Mouse (Mus musculus): ENCODE data around the gene Cadm1. TPM values are rescaled to one million over a fixed set of nuclear protein-coding genes. Genes with fewer than 3 reads are reported as not detected.
A peak's percentile ranks its signal among the peaks of the same experiment; 100 is the strongest.

The Cadm1 gene
- polyA plus RNA-seq (2014; fragmentation: Nextera tagmentation; extraction: Ambion mirVana): 150 and 160 TPM in 2 replicates

GRCm38 (mm10) chr9:47529602-47530450, at the start of gene Cadm1:
Gene Cadm1 (plus strand): TSS chr9:47530173.
- Histone ChIP-seq H3K4me2 (replicated peaks; ENCODE audit: low read depth, low read length) (peak within 1 kb of the TSS; percentile 88), H3K4me1 (replicated peaks; ENCODE audit: control insufficient read depth, insufficient read depth, low read length) (peaks cover 2% of the 10 kb centered on the region; the same call in 1 of the 2 replicates), H3K27ac (ENCODE audit: low read depth, low read length) (peak within 1 kb of the TSS; percentile 81), H3K4me3 (ENCODE audit: low read depth, low read length) (peak within 1 kb of the TSS; percentile 86), H3K9ac (ENCODE audit: low read depth, low read length) (peak within 1 kb of the TSS; percentile 94), H3K27me3 (ENCODE audit: control insufficient read depth, insufficient read depth, low read length) (no peaks in the 10 kb centered on the region), H3K9me3 (ENCODE audit: control insufficient read depth, low read length) (no peaks in the 10 kb centered on the region), H3K36me3 (ENCODE audit: control insufficient read depth, insufficient read depth, low read length) (no peaks in the 10 kb centered on the region)
- DNase-seq (ENCODE audit: low spot score) (peak; percentile 99), ATAC-seq (ENCODE audit: low FRiP score) (peak; percentile 95)
- under 1% methylated on average over 66 of the region's 72 CpGs for WGBS

GRCm38 (mm10) chr9:47484506-47484905, 45.5 kb upstream of the Cadm1 start:
- no peak for DNase-seq (ENCODE audit: low spot score)
- no peak for ATAC-seq (ENCODE audit: low FRiP score)

GRCm38 (mm10) chr9:47485186-47485585, 44.8 kb upstream of the Cadm1 start:
- ATAC-seq (ENCODE audit: low FRiP score): no peak
- H3K9me3 ChIP-seq (ENCODE audit: control insufficient read depth, low read length): no peaks in the 10 kb centered on the region
- H3K9ac ChIP-seq (ENCODE audit: low read depth, low read length): no peak overlapping the region
- no peaks in the 10 kb centered on the region for H3K27me3 ChIP-seq (ENCODE audit: control insufficient read depth, insufficient read depth, low read length)
- no peak for DNase-seq (ENCODE audit: low spot score)
- no peak overlapping the region for H3K27ac ChIP-seq (ENCODE audit: low read depth, low read length)
- WGBS: 65% methylated on average over 4 of the region's 4 CpGs
- no peak overlapping the region for H3K4me2 ChIP-seq (replicated peaks; ENCODE audit: low read depth, low read length)
- no peaks in the 10 kb centered on the region for H3K36me3 ChIP-seq (ENCODE audit: control insufficient read depth, insufficient read depth, low read length)
- no peaks in the 10 kb centered on the region for H3K4me1 ChIP-seq (replicated peaks; ENCODE audit: control insufficient read depth, insufficient read depth, low read length)
- H3K4me3 ChIP-seq (ENCODE audit: low read depth, low read length): no peak overlapping the region

More at GRCm38 (mm10) chr9:47484506-47484905, 45.5 kb upstream of the Cadm1 start:
- H3K4me3 ChIP-seq (ENCODE audit: low read depth, low read length): no peak overlapping the region
- no peak overlapping the region for H3K4me2 ChIP-seq (replicated peaks; ENCODE audit: low read depth, low read length)
- WGBS: 86% methylated on average over 5 of the region's 5 CpGs
- no peaks in the 10 kb centered on the region for H3K4me1 ChIP-seq (replicated peaks; ENCODE audit: control insufficient read depth, insufficient read depth, low read length)
- H3K36me3 ChIP-seq (ENCODE audit: control insufficient read depth, insufficient read depth, low read length): no peaks in the 10 kb centered on the region
- no peak overlapping the region for H3K27ac ChIP-seq (ENCODE audit: low read depth, low read length)
- no peak overlapping the region for H3K9ac ChIP-seq (ENCODE audit: low read depth, low read length)
- H3K9me3 ChIP-seq (ENCODE audit: control insufficient read depth, low read length): no peaks in the 10 kb centered on the region
- no peaks in the 10 kb centered on the region for H3K27me3 ChIP-seq (ENCODE audit: control insufficient read depth, insufficient read depth, low read length)

- H3K27ac ChIP-seq (ENCODE audit: low read depth, low read length): no peak overlapping the region
- no peaks in the 10 kb centered on the region for H3K36me3 ChIP-seq (ENCODE audit: control insufficient read depth, insufficient read depth, low read length)
- H3K4me3 ChIP-seq (ENCODE audit: low read depth, low read length): no peak overlapping the region
- H3K27me3 ChIP-seq (ENCODE audit: control insufficient read depth, insufficient read depth, low read length): no peaks in the 10 kb centered on the region
- no peaks in the 10 kb centered on the region for H3K9me3 ChIP-seq (ENCODE audit: control insufficient read depth, low read length)
- WGBS: 21% methylated on average over 3 of the region's 3 CpGs
- no peak overlapping the region for H3K4me2 ChIP-seq (replicated peaks; ENCODE audit: low read depth, low read length)
- H3K9ac ChIP-seq (ENCODE audit: low read depth, low read length): no peak overlapping the region
- no peaks in the 10 kb centered on the region for H3K4me1 ChIP-seq (replicated peaks; ENCODE audit: control insufficient read depth, insufficient read depth, low read length)
- ATAC-seq (ENCODE audit: low FRiP score): no peak
- no peak for DNase-seq (ENCODE audit: low spot score)
Measured at GRCm38 (mm10) chr9:47499761-47500160, 30.2 kb upstream of the Cadm1 start.

GRCm38 (mm10) chr9:47505956-47506355, 24.0 kb upstream of the Cadm1 start:
- ATAC-seq (ENCODE audit: low FRiP score) (no peak), DNase-seq (ENCODE audit: low spot score) (peak; percentile 17)
- Histone ChIP-seq H3K9me3 (ENCODE audit: control insufficient read depth, low read length) (no peaks in the 10 kb centered on the region), H3K27me3 (ENCODE audit: control insufficient read depth, insufficient read depth, low read length) (no peaks in the 10 kb centered on the region), H3K9ac (ENCODE audit: low read depth, low read length) (no peak overlapping the region), H3K27ac (ENCODE audit: low read depth, low read length) (no peak overlapping the region), H3K4me2 (replicated peaks; ENCODE audit: low read depth, low read length) (no peak overlapping the region), H3K4me1 (replicated peaks; ENCODE audit: control insufficient read depth, insufficient read depth, low read length) (no peaks in the 10 kb centered on the region), H3K36me3 (ENCODE audit: control insufficient read depth, insufficient read depth, low read length) (no peaks in the 10 kb centered on the region), H3K4me3 (ENCODE audit: low read depth, low read length) (no peak overlapping the region)
- 37% methylated on average over 13 of the region's 13 CpGs for WGBS

- no peak overlapping the region for H3K27ac ChIP-seq (ENCODE audit: low read depth, low read length)
- H3K4me2 ChIP-seq (replicated peaks; ENCODE audit: low read depth, low read length): no peak overlapping the region
- 93% methylated on average over 17 of the region's 17 CpGs for WGBS
- no peak for DNase-seq (ENCODE audit: low spot score)
- no peak for ATAC-seq (ENCODE audit: low FRiP score)
- H3K4me1 ChIP-seq (replicated peaks; ENCODE audit: control insufficient read depth, insufficient read depth, low read length): no peaks in the 10 kb centered on the region
- no peak overlapping the region for H3K4me3 ChIP-seq (ENCODE audit: low read depth, low read length)
- no peaks in the 10 kb centered on the region for H3K36me3 ChIP-seq (ENCODE audit: control insufficient read depth, insufficient read depth, low read length)
- H3K9ac ChIP-seq (ENCODE audit: low read depth, low read length): no peak overlapping the region
- no peaks in the 10 kb centered on the region for H3K27me3 ChIP-seq (ENCODE audit: control insufficient read depth, insufficient read depth, low read length)
- H3K9me3 ChIP-seq (ENCODE audit: control insufficient read depth, low read length): no peaks in the 10 kb centered on the region
Measured at GRCm38 (mm10) chr9:47506876-47507275, 23.1 kb upstream of the Cadm1 start.

- ATAC-seq (ENCODE audit: low FRiP score): no peak
- WGBS: 61% methylated on average over 3 of the region's 3 CpGs
- no peaks in the 10 kb centered on the region for H3K9me3 ChIP-seq (ENCODE audit: control insufficient read depth, low read length)
- H3K9ac ChIP-seq (ENCODE audit: low read depth, low read length): no peak overlapping the region
- no peak overlapping the region for H3K27ac ChIP-seq (ENCODE audit: low read depth, low read length)
- H3K4me1 ChIP-seq (replicated peaks; ENCODE audit: control insufficient read depth, insufficient read depth, low read length): no peaks in the 10 kb centered on the region
- no peak overlapping the region for H3K4me3 ChIP-seq (ENCODE audit: low read depth, low read length)
- no peaks in the 10 kb centered on the region for H3K27me3 ChIP-seq (ENCODE audit: control insufficient read depth, insufficient read depth, low read length)
- H3K36me3 ChIP-seq (ENCODE audit: control insufficient read depth, insufficient read depth, low read length): no peaks in the 10 kb centered on the region
- no peak overlapping the region for H3K4me2 ChIP-seq (replicated peaks; ENCODE audit: low read depth, low read length)
- DNase-seq (ENCODE audit: low spot score): no peak
Measured at GRCm38 (mm10) chr9:47508109-47508508, 21.9 kb upstream of the Cadm1 start.

GRCm38 (mm10) chr9:47512521-47512920, 17.5 kb upstream of the Cadm1 start:
- Histone ChIP-seq H3K27ac (ENCODE audit: low read depth, low read length) (no peak overlapping the region), H3K9ac (ENCODE audit: low read depth, low read length) (no peak overlapping the region), H3K9me3 (ENCODE audit: control insufficient read depth, low read length) (no peaks in the 10 kb centered on the region), H3K4me3 (ENCODE audit: low read depth, low read length) (no peak overlapping the region), H3K4me2 (replicated peaks; ENCODE audit: low read depth, low read length) (no peak overlapping the region), H3K27me3 (ENCODE audit: control insufficient read depth, insufficient read depth, low read length) (no peaks in the 10 kb centered on the region), H3K36me3 (ENCODE audit: control insufficient read depth, insufficient read depth, low read length) (no peaks in the 10 kb centered on the region), H3K4me1 (replicated peaks; ENCODE audit: control insufficient read depth, insufficient read depth, low read length) (no peaks in the 10 kb centered on the region)
- WGBS: 86% methylated on average over 3 of the region's 3 CpGs
- DNase-seq (ENCODE audit: low spot score) (no peak), ATAC-seq (ENCODE audit: low FRiP score) (no peak)

- no peak overlapping the region for H3K4me2 ChIP-seq (replicated peaks; ENCODE audit: low read depth, low read length)
- no peaks in the 10 kb centered on the region for H3K27me3 ChIP-seq (ENCODE audit: control insufficient read depth, insufficient read depth, low read length)
- H3K9ac ChIP-seq (ENCODE audit: low read depth, low read length): no peak overlapping the region
- no peaks in the 10 kb centered on the region for H3K4me1 ChIP-seq (replicated peaks; ENCODE audit: control insufficient read depth, insufficient read depth, low read length)
- DNase-seq (ENCODE audit: low spot score): no peak
- no peak overlapping the region for H3K4me3 ChIP-seq (ENCODE audit: low read depth, low read length)
- 14% methylated on average over 8 of the region's 8 CpGs for WGBS
- H3K36me3 ChIP-seq (ENCODE audit: control insufficient read depth, insufficient read depth, low read length): no peaks in the 10 kb centered on the region
- ATAC-seq (ENCODE audit: low FRiP score): no peak
- no peaks in the 10 kb centered on the region for H3K9me3 ChIP-seq (ENCODE audit: control insufficient read depth, low read length)
- H3K27ac ChIP-seq (ENCODE audit: low read depth, low read length): no peak overlapping the region
Measured at GRCm38 (mm10) chr9:47514318-47514717, 15.7 kb upstream of the Cadm1 start.
